Mouse (Mus musculus): ENCODE measurements at regions not wholly inside any gene's neighbourhood (a gene's known extent, or its start where the extent isn't known, plus 50 kb on each side); places are given as distances from the start of the nearest gene placed in this dataset.

GRCm38 (mm10) chr6:31048920-31049576 lies 90.2 kb upstream of the Klf14 start:
- WGBS (ENCODE audit: insufficient replicate concordance), result 56% methylated on average over 11 of the region's 11 CpGs
- ATAC-seq (ENCODE audit: insufficient read depth) (no peak), DNase-seq (ENCODE audit: low read depth in 3 of 3, low spot score in 3 of 3) (no peak)
- no peak overlapping the region for H3K27ac ChIP-seq
- no peak overlapping the region for H3K4me3 ChIP-seq (ENCODE audit: insufficient read depth in 1 of 2, low read depth in 2 of 2, low read length in 2 of 2)
- TF ChIP-seq CTCF (IDR thresholded peaks at IDR 0.05; ENCODE audit: low read depth), result no peak
- TF ChIP-seq EP300 (IDR thresholded peaks at IDR 0.05; ENCODE audit: low read depth), result no peak
- H3K4me1 ChIP-seq (replicated peaks; ENCODE audit: control insufficient read depth in 2 of 2, insufficient read depth in 2 of 2, low read length in 1 of 2), result no peaks in the 10 kb centered on the region
- H3K9me3 ChIP-seq (ENCODE audit: control insufficient read depth, low read length), result no peaks in the 10 kb centered on the region
- no peaks in the 10 kb centered on the region for H3K36me3 ChIP-seq (replicated peaks; ENCODE audit: control insufficient read depth, insufficient read depth, low read depth)
- no peak overlapping the region for H3K4me2 ChIP-seq (ENCODE audit: low read depth)
- no peaks in the 10 kb centered on the region for H3K27me3 ChIP-seq (ENCODE audit: control insufficient read depth, insufficient read depth, low read length)
- no peak overlapping the region for H3K9ac ChIP-seq (replicated peaks)

- Histone ChIP-seq H3K27ac (no peak overlapping the region), H3K36me3 (replicated peaks; ENCODE audit: control insufficient read depth, insufficient read depth, low read depth) (no peaks in the 10 kb centered on the region), H3K9ac (replicated peaks) (no peak overlapping the region), H3K9me3 (ENCODE audit: control insufficient read depth, low read length) (no peaks in the 10 kb centered on the region), H3K4me1 (replicated peaks; ENCODE audit: control insufficient read depth in 2 of 2, insufficient read depth in 2 of 2, low read length in 1 of 2) (no peaks in the 10 kb centered on the region), H3K4me2 (ENCODE audit: low read depth) (no peak overlapping the region), H3K4me3 (ENCODE audit: insufficient read depth in 1 of 2, low read depth in 2 of 2, low read length in 2 of 2) (no peak overlapping the region), H3K27me3 (ENCODE audit: control insufficient read depth, insufficient read depth, low read length) (no peaks in the 10 kb centered on the region)
- DNase-seq (ENCODE audit: low read depth in 3 of 3, low spot score in 3 of 3), result no peak
- no peak for ATAC-seq (ENCODE audit: insufficient read depth)
- 45% methylated on average over 5 of the region's 5 CpGs for WGBS (ENCODE audit: insufficient replicate concordance)
- TF ChIP-seq CTCF (IDR thresholded peaks at IDR 0.05; ENCODE audit: low read depth) (no peak), EP300 (IDR thresholded peaks at IDR 0.05; ENCODE audit: low read depth) (no peak)
Observed at GRCm38 (mm10) chr6:31050831-31051230, 92.0 kb upstream of the Klf14 start.

GRCm38 (mm10) chr6:31051771-31052170 lies 92.9 kb upstream of the Klf14 start:
- Histone ChIP-seq H3K9ac (replicated peaks) (no peak overlapping the region), H3K4me2 (ENCODE audit: low read depth) (no peak overlapping the region), H3K36me3 (replicated peaks; ENCODE audit: control insufficient read depth, insufficient read depth, low read depth) (no peaks in the 10 kb centered on the region), H3K4me1 (replicated peaks; ENCODE audit: control insufficient read depth in 2 of 2, insufficient read depth in 2 of 2, low read length in 1 of 2) (no peaks in the 10 kb centered on the region), H3K27me3 (ENCODE audit: control insufficient read depth, insufficient read depth, low read length) (no peaks in the 10 kb centered on the region), H3K27ac (no peak overlapping the region), H3K4me3 (ENCODE audit: insufficient read depth in 1 of 2, low read depth in 2 of 2, low read length in 2 of 2) (no peak overlapping the region), H3K9me3 (ENCODE audit: control insufficient read depth, low read length) (no peaks in the 10 kb centered on the region)
- WGBS (ENCODE audit: insufficient replicate concordance), result 65% methylated on average over 6 of the region's 6 CpGs
- no peak for DNase-seq (ENCODE audit: low read depth in 3 of 3, low spot score in 3 of 3)
- ATAC-seq (ENCODE audit: insufficient read depth), result no peak
- TF ChIP-seq CTCF (IDR thresholded peaks at IDR 0.05; ENCODE audit: low read depth), result no peak
- TF ChIP-seq EP300 (IDR thresholded peaks at IDR 0.05; ENCODE audit: low read depth), result no peak

- no peak overlapping the region for H3K4me3 ChIP-seq (ENCODE audit: insufficient read depth in 1 of 2, low read depth in 2 of 2, low read length in 2 of 2)
- 16% methylated on average over 8 of the region's 8 CpGs for WGBS (ENCODE audit: insufficient replicate concordance)
Observed at GRCm38 (mm10) chr6:31053003-31053402, 94.1 kb upstream of the Klf14 start.

GRCm38 (mm10) chr6:31056786-31057566 lies 98.1 kb upstream of the Klf14 start:
- TF ChIP-seq EP300 (IDR thresholded peaks at IDR 0.05; ENCODE audit: low read depth), result no peak
- no peak for TF ChIP-seq CTCF (IDR thresholded peaks at IDR 0.05; ENCODE audit: low read depth)
- ATAC-seq (ENCODE audit: insufficient read depth) (no peak), DNase-seq (ENCODE audit: low read depth in 3 of 3, low spot score in 3 of 3) (no peak)
- H3K27me3 ChIP-seq (ENCODE audit: control insufficient read depth, insufficient read depth, low read length), result no peaks in the 10 kb centered on the region
- no peak overlapping the region for H3K4me3 ChIP-seq (ENCODE audit: insufficient read depth in 1 of 2, low read depth in 2 of 2, low read length in 2 of 2)
- H3K9ac ChIP-seq (replicated peaks), result no peak overlapping the region
- H3K36me3 ChIP-seq (replicated peaks; ENCODE audit: control insufficient read depth, insufficient read depth, low read depth), result no peaks in the 10 kb centered on the region
- no peaks in the 10 kb centered on the region for H3K4me1 ChIP-seq (replicated peaks; ENCODE audit: control insufficient read depth in 2 of 2, insufficient read depth in 2 of 2, low read length in 1 of 2)
- H3K4me2 ChIP-seq (ENCODE audit: low read depth), result no peak overlapping the region
- no peaks in the 10 kb centered on the region for H3K9me3 ChIP-seq (ENCODE audit: control insufficient read depth, low read length)
- WGBS (ENCODE audit: insufficient replicate concordance), result 71% methylated on average over 12 of the region's 12 CpGs
- H3K27ac ChIP-seq, result no peak overlapping the region

More at GRCm38 (mm10) chr6:31053003-31053402, 94.1 kb upstream of the Klf14 start:
- Histone ChIP-seq H3K27me3 (ENCODE audit: control insufficient read depth, insufficient read depth, low read length) (no peaks in the 10 kb centered on the region), H3K4me2 (ENCODE audit: low read depth) (no peak overlapping the region), H3K36me3 (replicated peaks; ENCODE audit: control insufficient read depth, insufficient read depth, low read depth) (no peaks in the 10 kb centered on the region), H3K9ac (replicated peaks) (no peak overlapping the region), H3K9me3 (ENCODE audit: control insufficient read depth, low read length) (no peaks in the 10 kb centered on the region), H3K4me1 (replicated peaks; ENCODE audit: control insufficient read depth in 2 of 2, insufficient read depth in 2 of 2, low read length in 1 of 2) (no peaks in the 10 kb centered on the region), H3K27ac (no peak overlapping the region)
- DNase-seq (ENCODE audit: low read depth in 3 of 3, low spot score in 3 of 3), result no peak
- no peak for ATAC-seq (ENCODE audit: insufficient read depth)
- TF ChIP-seq CTCF (IDR thresholded peaks at IDR 0.05; ENCODE audit: low read depth), result no peak
- no peak for TF ChIP-seq EP300 (IDR thresholded peaks at IDR 0.05; ENCODE audit: low read depth)

All from liver, embryonic 14.5 days (tissue).